Mouse (Mus musculus) testis, adult 2 months (tissue): Measurements from ENCODE around the gene Ly6f. TPM values are rescaled to one million over a fixed set of nuclear protein-coding genes. Genes with fewer than 3 reads are reported as not detected.
"Not testable (repeated sequence)": the region's sequence is repeated elsewhere in the genome, so short reads cannot be mapped to it uniquely, and the experiment has no call there.

ENCODE experiments used
- H3K27ac ChIP-seq: fragments of 200-500 bp; 2 replicates; pipeline ENCODE4 v1.5.1; 2012; ENCODE audit warnings: low read depth, low read length; ENCODE audit not compliant: control insufficient read depth, insufficient read depth
- H3K27me3 ChIP-seq: fragments of 200-500 bp; 2 replicates; pipeline ENCODE4 v1.6.1; 2012; ENCODE audit warnings: mild to moderate bottlenecking, low read length, moderate library complexity; ENCODE audit not compliant: control insufficient read depth, insufficient read depth
- H3K36me3 ChIP-seq: fragments of 200-500 bp; 2 replicates; pipeline ENCODE4 v1.6.1; 2012; ENCODE audit warnings: mild to moderate bottlenecking, low read length; ENCODE audit not compliant: control insufficient read depth, insufficient read depth
- H3K4me1 ChIP-seq: fragments of 200-500 bp; 2 replicates; pipeline ENCODE4 v1.6.1; 2012; ENCODE audit warnings: low read length; ENCODE audit not compliant: control insufficient read depth, insufficient read depth
- H3K4me3 ChIP-seq: fragments of 200-500 bp; 2 replicates; pipeline ENCODE4 v1.5.1; 2012; ENCODE audit warnings: low read depth, mild to moderate bottlenecking, low read length, moderate library complexity, mixed read lengths; ENCODE audit not compliant: control insufficient read depth
- CTCF ChIP-seq: fragments of 200-500 bp; IDR thresholded peaks from 2 replicates; pipeline ENCODE4 v1.5.1; 2012; ENCODE audit warnings: low read depth, mild to moderate bottlenecking, inconsistent platforms, low read length, moderate library complexity; ENCODE audit not compliant: control insufficient read depth, insufficient read depth, insufficient replicate concordance
- POLR2A ChIP-seq: fragments of 200-500 bp; IDR thresholded peaks from 2 replicates; pipeline ENCODE4 v1.6.1; 2012; ENCODE audit warnings: low read depth, mild to moderate bottlenecking, inconsistent platforms, low read length, moderate library complexity; ENCODE audit not compliant: control insufficient read depth
- polyA plus RNA-seq: library from polyadenylated mRNA; depleted of rRNA; stranded (reverse); fragments of >200 nt; gene quantifications from 2 replicates; pipeline ENCODE4 v1.2.3, GENCODE M21; 2012

Gene Ly6f
- polyA plus RNA-seq, 1 experiment = not detected

- H3K27ac ChIP-seq = no peak overlapping the region
Measured at GRCm38 (mm10) chr15:75268916-75269829, 952 bp downstream of the Ly6f start.

GRCm38 (mm10) chr15:75270169-75270568 lies 1.9 kb downstream of the Ly6f start:
- Histone ChIP-seq H3K27ac (no peak overlapping the region), H3K36me3 (no peaks in the 10 kb centered on the region), H3K4me3 (no peak overlapping the region), H3K4me1 (no peaks in the 10 kb centered on the region), H3K27me3 (no peaks in the 10 kb centered on the region)
- TF ChIP-seq POLR2A (no peak), CTCF (no peak)

More at GRCm38 (mm10) chr15:75268916-75269829, 952 bp downstream of the Ly6f start:
- Histone ChIP-seq H3K36me3 (no peaks in the 10 kb centered on the region), H3K4me3 (no peak overlapping the region), H3K27me3 (no peaks in the 10 kb centered on the region), H3K4me1 (no peaks in the 10 kb centered on the region)
- TF ChIP-seq CTCF (no peak), POLR2A (no peak)

DNA sequence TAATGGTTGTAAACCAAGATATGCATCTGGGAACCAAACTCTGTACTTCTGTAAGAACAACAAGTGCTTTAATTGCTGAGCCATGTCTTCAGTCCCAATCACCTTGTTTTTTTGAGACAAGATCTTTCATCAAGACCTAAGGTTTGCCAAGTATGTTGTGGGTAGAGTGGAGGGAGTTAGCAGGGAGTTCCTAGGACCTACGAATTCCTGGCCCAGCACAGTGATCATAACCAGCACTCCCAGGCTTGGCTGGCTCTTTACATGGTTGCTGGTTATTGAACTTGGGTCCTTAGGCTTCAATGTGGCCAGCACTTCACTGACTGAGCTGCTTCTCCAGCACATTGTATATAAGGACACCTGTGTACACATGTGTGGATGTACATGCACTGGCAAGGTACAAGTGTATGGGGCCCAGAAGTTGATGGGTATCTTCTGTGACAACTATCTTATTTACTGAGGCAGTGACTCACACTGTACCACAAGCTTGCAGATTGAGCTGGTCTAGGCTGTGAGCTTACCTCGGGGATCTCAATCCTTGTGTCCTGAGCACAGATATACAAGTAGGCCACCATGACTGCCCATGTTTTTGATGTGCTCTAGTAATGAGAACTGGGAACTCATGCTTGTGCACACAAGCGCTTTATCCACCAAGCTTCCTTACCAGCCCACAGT lies 2.6 kb downstream of the Ly6f start:
- H3K4me1 ChIP-seq = no peaks in the 10 kb centered on the region
- no peaks in the 10 kb centered on the region for H3K27me3 ChIP-seq
- no peak overlapping the region for H3K4me3 ChIP-seq
- H3K27ac ChIP-seq = no peak overlapping the region
- no peak for TF ChIP-seq POLR2A
- no peak for TF ChIP-seq CTCF
- no peaks in the 10 kb centered on the region for H3K36me3 ChIP-seq

DNA sequence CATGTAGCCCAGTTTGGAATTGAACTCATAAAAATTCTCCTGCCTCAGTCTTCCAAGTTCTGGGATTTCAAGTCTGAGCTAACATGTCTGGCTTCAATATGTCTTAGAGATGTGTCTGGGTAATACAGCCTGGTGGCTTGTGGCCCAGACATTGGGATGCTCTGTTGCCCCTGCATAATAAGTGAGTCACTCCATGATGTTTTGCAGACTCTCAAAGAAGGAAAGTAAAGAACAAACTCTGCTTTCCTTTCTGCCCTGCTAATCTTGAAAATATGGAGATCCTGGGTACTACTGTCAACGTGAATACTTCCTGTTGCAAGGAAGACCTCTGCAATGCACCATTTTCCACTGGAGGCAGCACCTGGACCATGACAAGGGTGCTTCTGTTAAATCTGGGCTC lies 3.2 kb downstream of the Ly6f start:
- no peak for TF ChIP-seq POLR2A
- no peak overlapping the region for H3K27ac ChIP-seq
- H3K4me1 ChIP-seq = no peaks in the 10 kb centered on the region
- H3K36me3 ChIP-seq = no peaks in the 10 kb centered on the region
- H3K27me3 ChIP-seq = no peaks in the 10 kb centered on the region
- no peak overlapping the region for H3K4me3 ChIP-seq

DNA sequence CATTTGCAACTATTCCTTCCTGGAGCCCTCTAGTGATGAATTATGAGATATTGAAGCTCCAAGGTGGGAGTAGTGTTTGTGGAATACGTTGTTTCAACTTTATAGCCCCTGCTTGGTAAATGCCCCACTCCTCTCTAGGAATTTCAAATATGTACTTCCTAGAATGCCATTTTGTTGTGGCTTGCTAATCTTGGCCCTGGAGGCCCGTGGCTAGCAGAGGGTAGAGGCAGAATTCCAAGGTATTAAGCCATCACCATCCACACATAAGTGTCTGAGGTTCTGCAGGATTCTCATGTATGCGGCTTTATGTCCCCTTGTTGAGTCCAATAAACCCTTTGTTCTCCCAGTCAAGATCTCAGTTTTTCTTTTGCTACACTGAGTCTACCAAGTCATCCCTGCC lies 3.7 kb downstream of the Ly6f start:
- H3K4me1 ChIP-seq = no peaks in the 10 kb centered on the region
- TF ChIP-seq CTCF = no peak
- no peak for TF ChIP-seq POLR2A
- H3K36me3 ChIP-seq = no peaks in the 10 kb centered on the region
- no peaks in the 10 kb centered on the region for H3K27me3 ChIP-seq
- no peak overlapping the region for H3K4me3 ChIP-seq
- no peak overlapping the region for H3K27ac ChIP-seq

DNA sequence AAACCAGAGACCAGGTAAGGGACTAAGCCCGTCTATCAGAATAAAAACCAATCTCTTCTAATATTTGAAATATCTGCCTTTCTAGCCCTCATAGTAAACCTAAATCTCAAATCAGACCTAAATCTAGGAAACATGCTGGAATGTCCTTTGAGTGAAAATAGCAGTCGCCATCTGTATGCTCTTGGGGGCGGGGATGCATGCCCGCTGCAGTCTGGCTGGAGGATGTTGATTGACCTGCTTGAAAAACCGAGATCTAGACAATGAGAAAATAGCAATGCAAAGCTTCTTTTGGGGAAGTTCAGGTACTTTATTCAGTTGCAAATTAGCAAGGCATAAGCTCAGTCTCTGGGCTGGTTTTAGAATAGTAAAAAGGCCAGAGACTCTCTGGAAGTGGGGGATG lies 13.8 kb downstream of the Ly6f start:
- not testable (repeated sequence) for H3K27me3 ChIP-seq, H3K36me3 ChIP-seq, H3K4me1 ChIP-seq, H3K4me3 ChIP-seq, H3K27ac ChIP-seq

- H3K4me3 ChIP-seq, H3K27me3 ChIP-seq, H3K4me1 ChIP-seq, H3K27ac ChIP-seq, H3K36me3 ChIP-seq: not testable (repeated sequence)
Measured at GRCm38 (mm10) chr15:75286512-75286911, 18.3 kb downstream of the Ly6f start.

DNA sequence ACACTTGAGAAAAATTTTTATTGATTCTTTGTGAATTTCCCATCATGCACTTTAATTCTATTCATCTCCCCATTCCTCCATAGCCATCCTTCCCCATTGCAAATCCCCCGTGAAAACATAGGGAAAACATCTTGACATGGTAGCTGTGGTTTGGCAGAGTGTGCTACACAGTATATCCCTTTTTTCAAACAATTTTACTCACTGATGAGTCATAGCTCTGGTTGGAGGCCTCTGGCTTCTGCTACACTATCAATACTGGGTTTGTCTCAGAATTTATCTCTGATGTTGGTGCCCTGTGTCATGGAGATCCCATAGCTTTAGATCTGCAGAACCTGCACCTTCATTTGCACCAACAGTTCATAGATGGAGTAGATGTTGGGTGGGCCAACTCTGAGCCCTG lies 24.2 kb downstream of the Ly6f start:
- no peak overlapping the region for H3K27ac ChIP-seq
- no peak for TF ChIP-seq CTCF
- TF ChIP-seq POLR2A = no peak
- no peak overlapping the region for H3K4me3 ChIP-seq
- H3K27me3 ChIP-seq = no peaks in the 10 kb centered on the region
- no peaks in the 10 kb centered on the region for H3K4me1 ChIP-seq
- H3K36me3 ChIP-seq = no peaks in the 10 kb centered on the region
